Mouse (Mus musculus) macrophage (primary cell): ENCODE results near the gene Fam160a1. TPM values are rescaled to one million over a fixed set of nuclear protein-coding genes. Genes with fewer than 3 reads are reported as not detected.

Source experiments
- H3K27ac ChIP-seq: fragments of 350-480 bp; formaldehyde crosslinking; 2 replicates; pipeline ENCODE4 v1.9.0; 2021
- H3K36me3 ChIP-seq: fragments of 350-480 bp; formaldehyde crosslinking; 2 replicates; pipeline ENCODE4 v1.9.0; 2021; ENCODE audit errors: inconsistent target
- H3K4me3 ChIP-seq: fragments of 350-480 bp; formaldehyde crosslinking; 2 replicates; pipeline ENCODE4 v1.9.0; 2021; ENCODE audit errors: inconsistent target
- H3K79me2 ChIP-seq: fragments of 350-480 bp; formaldehyde crosslinking; 2 replicates; pipeline ENCODE4 v1.9.0; 2021; ENCODE audit errors: inconsistent target
- WGBS: methylation state at CpG from one replicate; pipeline ENCODE4 v1.1.7; 2026; ENCODE audit warnings: inconsistent platforms; ENCODE audit not compliant: missing documents; 5-methylcytosine and 5-hydroxymethylcytosine counted together
- polyA plus RNA-seq: library from polyadenylated mRNA; stranded (reverse); fragments of 250-400 nt; gene quantifications from 3 replicates; pipeline ENCODE4 v1.2.4, GENCODE M21; 2018; ENCODE audit warnings: inconsistent platforms

Fam160a1 gene
- polyA plus RNA-seq, 1 experiment from 2014 or later = not detected

DNA sequence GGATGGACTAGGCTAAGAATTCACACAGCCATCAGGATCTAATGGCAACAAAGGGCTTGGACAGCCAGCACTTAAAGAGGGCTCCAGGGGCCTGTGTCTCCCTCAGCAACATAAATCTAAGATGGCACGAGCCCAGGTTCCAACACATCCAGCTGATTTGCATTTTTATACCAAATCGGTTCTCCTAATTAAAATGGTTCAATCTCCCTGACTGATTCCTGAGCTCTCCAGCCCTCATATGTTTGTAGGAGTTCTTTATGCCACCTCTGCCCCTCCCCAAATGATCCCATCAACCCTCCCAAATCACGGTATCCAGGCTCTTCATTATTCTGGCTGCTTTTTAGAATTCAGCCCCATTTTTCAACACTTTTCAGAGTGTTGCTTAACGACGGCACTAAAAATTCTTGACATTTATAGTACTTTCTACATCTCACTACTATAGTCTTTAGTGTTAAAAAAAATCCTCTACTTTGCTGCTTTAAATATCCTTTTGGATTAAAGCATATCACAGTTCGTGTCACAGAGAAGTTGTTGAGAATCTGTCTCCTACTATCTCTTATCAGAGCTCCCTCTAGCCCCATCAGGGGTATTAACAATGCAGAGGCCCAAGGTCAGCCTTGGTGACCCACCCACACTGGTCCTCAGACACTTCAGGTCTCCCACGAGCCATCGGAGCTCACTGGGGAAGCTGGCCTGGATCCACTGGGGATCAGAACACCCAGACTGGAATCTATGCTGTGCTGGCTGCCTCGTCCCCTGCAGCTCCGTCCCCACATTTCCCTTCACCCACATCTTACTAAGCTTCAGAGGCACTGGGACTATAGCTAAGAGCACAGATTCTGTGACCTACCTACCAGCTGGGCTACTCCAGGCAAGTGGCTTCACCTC lies 154.9 kb downstream of the Fam160a1 start:
- no peak overlapping the region for H3K27ac ChIP-seq
- no peaks in the 10 kb centered on the region for H3K79me2 ChIP-seq
- H3K36me3 ChIP-seq = no peaks in the 10 kb centered on the region
- WGBS = 88% methylated on average over 9 of the region's 10 CpGs
- H3K4me3 ChIP-seq = no peak overlapping the region

DNA sequence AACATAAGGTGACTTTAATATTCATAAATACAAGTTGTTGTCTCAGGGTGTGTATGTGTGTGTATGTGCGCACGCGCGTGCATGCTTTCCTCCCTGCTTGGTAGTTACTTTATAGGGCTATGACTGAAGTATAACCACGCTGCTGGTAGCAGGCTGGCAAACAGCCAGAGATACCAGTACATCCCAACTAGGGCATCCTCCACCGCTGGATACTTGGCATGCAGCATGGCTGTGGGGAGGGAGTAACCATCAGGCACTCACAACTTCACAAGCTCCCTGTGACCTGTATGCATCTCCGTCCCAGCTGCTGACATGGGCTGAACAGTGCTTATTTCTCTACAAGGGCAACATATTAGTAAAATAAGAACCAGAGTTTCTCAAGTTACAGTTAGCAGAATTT lies 157.4 kb downstream of the Fam160a1 start:
- Histone ChIP-seq H3K36me3 (no peaks in the 10 kb centered on the region), H3K4me3 (no peak overlapping the region), H3K27ac (no peak overlapping the region), H3K79me2 (no peaks in the 10 kb centered on the region)
- 91% methylated on average over 7 of the region's 7 CpGs for WGBS

DNA sequence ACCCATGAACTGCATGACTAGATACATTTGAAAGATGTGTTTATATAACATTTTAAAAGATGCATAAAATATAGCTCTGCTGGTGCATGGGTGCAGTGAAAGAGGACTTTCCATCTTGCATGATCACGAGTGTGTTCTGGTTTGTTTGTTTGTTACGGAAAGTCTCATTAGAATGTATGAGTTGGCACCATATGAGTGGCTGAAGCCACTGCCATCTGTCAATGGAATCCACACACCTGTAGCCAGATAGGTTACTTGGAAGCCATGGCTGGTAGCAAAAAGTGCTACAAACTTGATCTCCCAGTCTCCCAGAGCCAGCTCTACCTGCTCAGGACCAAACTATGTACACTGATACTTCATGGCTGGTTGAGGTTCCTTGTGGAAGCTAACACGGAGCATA lies 161.6 kb downstream of the Fam160a1 start:
- 97% methylated on average over 3 of the region's 3 CpGs for WGBS
- no peak overlapping the region for H3K27ac ChIP-seq
- H3K36me3 ChIP-seq = no peaks in the 10 kb centered on the region; the same call in 1 of the 2 replicates
- H3K79me2 ChIP-seq = no peaks in the 10 kb centered on the region
- no peak overlapping the region for H3K4me3 ChIP-seq

DNA sequence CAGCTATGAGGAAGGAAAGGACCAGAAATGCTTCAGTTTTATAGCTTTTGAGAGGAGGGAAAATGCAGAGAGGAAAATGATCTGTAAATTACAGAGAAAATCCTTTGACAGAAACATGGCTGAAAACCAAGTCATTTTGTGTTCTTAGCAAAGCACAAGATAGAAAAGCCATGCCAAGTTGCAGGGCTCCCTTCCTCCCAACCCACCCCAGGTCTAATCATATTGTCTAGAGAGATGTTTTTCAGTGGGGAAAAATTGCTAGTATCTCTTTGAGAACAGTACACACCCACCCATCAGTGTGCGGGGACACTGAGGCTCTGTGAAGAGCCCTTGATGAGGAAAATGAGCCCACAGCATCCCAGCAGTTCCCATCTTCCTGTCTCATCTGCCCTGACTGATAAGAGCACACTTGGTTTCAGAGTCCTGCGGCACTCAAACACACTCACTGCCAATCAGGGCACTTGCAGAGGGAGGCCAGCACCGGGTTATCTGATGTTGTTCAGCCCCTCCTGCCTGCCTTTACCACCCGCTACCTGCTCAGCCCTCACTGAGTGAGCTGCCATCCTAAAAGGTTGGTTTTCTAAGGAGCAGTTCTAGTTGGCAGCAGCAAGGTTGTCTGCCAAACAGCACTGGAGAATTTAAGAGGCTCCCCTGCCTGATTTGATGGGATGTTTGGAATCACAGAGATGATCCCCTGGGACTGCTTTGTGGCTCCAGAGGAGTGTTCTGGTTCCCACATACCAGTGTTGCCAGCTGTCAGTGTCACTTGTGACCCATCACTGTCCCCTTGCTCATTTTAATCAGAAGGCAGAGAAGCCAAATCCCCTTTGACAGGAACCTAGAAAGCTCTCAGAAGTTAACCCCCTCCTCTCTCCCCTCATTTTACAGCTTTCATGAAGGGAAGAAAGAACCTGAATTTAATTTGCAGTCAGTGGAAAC lies 164.1 kb downstream of the Fam160a1 start:
- Histone ChIP-seq H3K36me3 (no peaks in the 10 kb centered on the region; the same call in 1 of the 2 replicates), H3K79me2 (no peaks in the 10 kb centered on the region), H3K27ac (no peak overlapping the region), H3K4me3 (no peak overlapping the region)
- WGBS = 83% methylated on average over 4 of the region's 4 CpGs

DNA sequence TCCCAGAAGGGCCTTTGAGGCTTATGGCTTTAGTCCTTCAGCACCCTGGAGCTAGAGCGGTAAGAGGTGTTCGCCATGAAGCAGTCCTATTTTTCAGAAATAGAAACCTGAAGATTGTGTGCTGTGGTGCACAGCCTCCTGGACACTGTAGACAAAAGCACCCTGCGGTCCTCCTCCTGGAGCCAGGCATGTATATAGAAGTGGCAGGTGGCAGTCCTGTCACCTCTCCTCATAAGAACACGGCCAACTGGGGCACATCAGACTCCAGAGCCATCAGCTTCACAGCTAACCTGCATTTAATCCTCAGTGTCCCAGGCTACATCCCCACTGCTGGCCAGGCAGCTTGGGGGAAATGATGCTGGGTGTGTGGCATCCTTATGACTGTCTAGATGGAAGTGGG lies 167.9 kb downstream of the Fam160a1 start:
- H3K4me3 ChIP-seq = no peak overlapping the region
- 100% methylated on average over 4 of the region's 4 CpGs for WGBS
- H3K27ac ChIP-seq = no peak overlapping the region
- H3K36me3 ChIP-seq = no peaks in the 10 kb centered on the region; the same call in 1 of the 2 replicates
- no peaks in the 10 kb centered on the region for H3K79me2 ChIP-seq

DNA sequence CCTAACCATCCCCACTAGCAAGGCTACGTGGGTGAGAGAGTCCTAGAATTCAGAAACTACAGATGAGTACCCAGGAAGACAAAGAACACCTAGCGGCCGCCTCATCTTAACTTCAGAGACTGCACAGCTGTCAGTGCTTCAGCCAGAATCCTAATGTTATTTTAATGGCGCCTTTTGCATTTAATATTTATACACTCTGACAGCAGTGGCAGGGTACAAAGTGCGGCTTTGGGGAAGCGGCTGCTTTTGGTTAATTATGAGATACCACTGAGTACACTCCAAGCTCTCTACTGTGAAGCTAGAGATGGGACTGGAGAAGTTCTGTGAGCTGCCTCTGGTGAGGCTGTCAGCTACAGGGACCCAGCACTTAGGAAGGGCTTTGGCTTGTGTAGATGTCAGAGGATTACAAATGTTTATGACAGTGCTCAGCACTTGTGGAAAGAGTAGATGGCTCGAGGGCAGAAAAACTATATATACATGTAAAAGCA lies 171.5 kb downstream of the Fam160a1 start:
- no peaks in the 10 kb centered on the region for H3K36me3 ChIP-seq

DNA sequence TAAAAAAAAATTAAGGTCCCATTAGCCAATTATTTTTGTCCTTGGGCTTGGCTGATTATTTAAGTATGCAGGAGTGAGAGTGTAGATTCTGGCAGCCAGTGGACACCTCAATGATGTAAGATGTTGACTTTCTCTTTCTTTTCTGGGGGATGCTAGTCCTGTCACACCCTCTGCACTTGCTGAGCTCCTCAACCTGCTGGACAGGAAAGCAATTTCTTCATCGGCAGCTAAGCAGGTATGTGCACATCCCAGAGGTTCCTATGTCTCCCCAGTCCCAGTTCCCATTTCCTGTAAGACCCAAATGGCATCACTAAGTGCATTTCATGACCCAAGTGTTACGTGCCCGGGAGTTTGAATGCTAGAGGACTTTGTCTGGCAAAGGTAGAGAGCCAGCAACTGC lies 172.3 kb downstream of the Fam160a1 start:
- WGBS = 90% methylated on average over 2 of the region's 3 CpGs
- H3K27ac ChIP-seq = no peak overlapping the region
- no peaks in the 10 kb centered on the region for H3K36me3 ChIP-seq
- H3K4me3 ChIP-seq = no peak overlapping the region
- H3K79me2 ChIP-seq = no peaks in the 10 kb centered on the region

More for the DNA sequence above, 171.5 kb downstream of the Fam160a1 start:
- Histone ChIP-seq H3K79me2 (no peaks in the 10 kb centered on the region), H3K4me3 (no peak overlapping the region), H3K27ac (no peak overlapping the region)
- 95% methylated on average over 6 of the region's 7 CpGs for WGBS

DNA sequence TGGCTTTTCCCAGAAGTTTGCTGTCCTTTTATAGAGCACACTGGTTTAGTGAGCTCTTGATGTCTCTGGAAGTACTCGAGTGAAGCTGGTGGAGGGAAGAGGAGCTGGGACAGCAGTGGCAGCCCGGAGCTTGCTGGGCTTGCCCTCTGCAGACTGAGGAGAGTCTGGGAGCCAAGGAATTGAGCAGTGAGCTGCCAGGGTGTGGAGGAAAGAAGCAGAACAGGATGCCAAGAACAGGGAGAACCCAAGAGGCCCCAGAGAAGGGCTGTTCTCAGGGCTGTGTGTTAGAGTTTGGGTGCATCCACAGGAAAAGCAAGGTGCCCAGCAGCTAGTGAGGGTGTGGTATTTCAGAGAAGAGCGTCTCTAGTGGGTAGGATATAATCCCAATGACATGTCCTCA lies 175.3 kb downstream of the Fam160a1 start:
- no peaks in the 10 kb centered on the region; the same call in 1 of the 2 replicates for H3K36me3 ChIP-seq
- no peak overlapping the region for H3K4me3 ChIP-seq
- 82% methylated on average over 3 of the region's 3 CpGs for WGBS
- no peak overlapping the region for H3K27ac ChIP-seq
- H3K79me2 ChIP-seq = no peaks in the 10 kb centered on the region

DNA sequence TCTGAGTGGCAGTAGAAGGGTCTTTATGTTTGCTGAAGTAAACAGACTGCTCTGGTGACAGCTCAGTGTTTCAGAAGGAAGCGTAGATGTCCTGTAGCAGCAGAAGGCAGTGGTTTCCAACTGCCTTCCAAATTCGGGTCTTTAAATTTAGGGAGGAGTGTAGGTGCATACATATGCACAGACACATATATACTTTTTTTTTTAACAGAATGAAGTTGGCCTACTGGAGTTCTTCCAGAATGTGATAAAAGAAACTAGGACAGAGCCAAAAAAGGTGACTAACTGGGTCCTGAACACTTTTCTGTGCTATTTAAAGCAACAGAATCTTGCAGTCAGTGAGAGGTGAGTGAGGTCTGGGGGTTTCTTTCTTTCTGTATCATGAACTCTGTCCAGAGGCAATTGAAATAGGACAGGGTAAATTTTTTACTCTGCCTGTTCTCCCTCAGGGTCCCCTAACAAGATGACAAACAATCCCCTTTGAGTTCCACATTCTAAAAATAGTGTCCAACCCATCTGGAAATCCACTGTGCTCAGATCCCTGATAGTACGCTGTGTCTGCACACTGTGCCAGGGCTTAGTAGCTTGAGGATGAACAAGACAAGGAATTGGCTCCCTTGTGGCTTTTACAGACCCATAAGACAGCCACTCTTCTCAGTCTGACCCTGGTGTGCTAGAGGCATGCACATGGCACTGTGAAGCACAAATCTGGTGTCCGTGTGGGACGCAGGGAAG lies 180.2 kb downstream of the Fam160a1 start:
- no peak overlapping the region for H3K27ac ChIP-seq
- H3K4me3 ChIP-seq = no peak overlapping the region
- H3K36me3 ChIP-seq = no peaks in the 10 kb centered on the region; the same call in 1 of the 2 replicates
- H3K79me2 ChIP-seq = no peaks in the 10 kb centered on the region
- 98% methylated on average over 5 of the region's 5 CpGs for WGBS

DNA sequence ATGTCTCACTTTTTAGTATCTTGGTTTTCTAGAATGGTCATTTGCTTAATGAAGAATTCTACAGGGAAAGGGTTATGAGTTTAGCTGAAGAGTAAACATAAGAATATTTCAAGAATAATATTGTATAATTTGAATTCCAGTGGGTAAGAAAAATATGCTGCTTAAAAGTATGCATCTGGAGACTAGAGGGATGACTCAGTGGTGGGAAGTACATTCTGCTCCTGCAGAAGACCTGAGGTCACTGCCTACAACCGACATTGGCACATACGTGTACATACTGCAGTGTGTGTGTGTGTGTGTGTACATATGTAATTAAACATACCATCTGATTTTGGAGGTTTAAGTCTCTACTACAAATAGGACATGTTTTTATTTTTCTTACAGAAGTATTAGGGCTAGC lies 181.5 kb downstream of the Fam160a1 start:
- H3K36me3 ChIP-seq = no peaks in the 10 kb centered on the region; the same call in 1 of the 2 replicates
- H3K79me2 ChIP-seq = no peaks in the 10 kb centered on the region
- H3K27ac ChIP-seq = no peak overlapping the region
- no peak overlapping the region for H3K4me3 ChIP-seq
- 80% methylated on average over 1 of the region's 2 CpGs for WGBS

DNA sequence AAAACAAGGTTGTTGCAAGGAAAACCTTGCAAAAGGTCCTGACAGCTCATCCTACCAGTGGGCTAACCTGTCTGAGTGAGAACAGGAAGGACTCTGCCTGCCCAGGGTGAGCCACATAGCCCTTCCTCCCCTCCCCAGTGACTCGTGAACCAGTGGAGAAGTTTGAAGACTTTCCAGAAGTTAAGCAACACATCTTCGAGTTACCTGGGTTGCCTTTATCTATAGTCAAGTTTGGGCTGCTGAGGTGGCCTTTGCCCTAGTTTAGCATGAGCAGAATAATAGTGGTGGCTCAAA lies 182.0 kb downstream of the Fam160a1 start:
- Histone ChIP-seq H3K79me2 (no peaks in the 10 kb centered on the region), H3K4me3 (no peak overlapping the region), H3K36me3 (no peaks in the 10 kb centered on the region; the same call in 1 of the 2 replicates), H3K27ac (no peak overlapping the region)
- 70% methylated on average over 2 of the region's 2 CpGs for WGBS

DNA sequence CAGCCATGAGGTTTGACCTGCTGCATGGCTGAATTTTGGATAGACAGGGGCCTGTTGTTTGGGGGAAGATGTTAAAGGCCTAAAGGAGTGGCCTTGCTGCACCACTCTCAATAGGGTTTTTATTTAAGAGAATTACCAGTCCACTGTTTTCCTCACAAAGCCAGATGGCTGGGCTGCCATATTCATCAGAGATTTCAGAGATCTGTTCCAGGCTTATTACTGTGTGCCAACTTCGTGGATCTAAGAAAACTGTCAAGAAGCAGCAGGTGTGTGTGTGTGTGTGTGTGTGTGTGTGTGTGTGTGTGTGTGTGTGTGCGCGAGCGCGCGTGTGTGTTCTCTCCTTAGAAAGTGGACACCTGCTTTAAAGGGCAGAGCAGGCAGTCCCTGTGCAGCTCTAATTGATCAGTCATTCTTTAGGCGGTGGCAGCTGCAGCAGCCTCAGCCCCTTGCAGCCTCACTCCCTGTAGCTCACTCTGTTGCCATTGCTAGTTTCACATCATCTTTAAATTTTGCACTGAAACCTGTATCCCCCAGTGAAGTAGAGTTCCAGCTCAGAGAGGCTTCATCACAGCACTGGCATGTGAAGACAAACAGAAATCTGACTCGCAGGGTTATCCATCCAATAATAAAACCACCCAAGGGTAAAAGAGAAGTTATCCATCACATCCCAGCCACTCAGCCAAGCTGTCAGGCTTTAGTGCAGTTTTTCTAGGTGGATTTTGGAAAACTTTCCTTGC lies 182.5 kb downstream of the Fam160a1 start:
- no peaks in the 10 kb centered on the region for H3K79me2 ChIP-seq
- H3K36me3 ChIP-seq = no peaks in the 10 kb centered on the region; the same call in 1 of the 2 replicates
- no peak overlapping the region for H3K4me3 ChIP-seq
- WGBS = 90% methylated on average over 3 of the region's 8 CpGs
- H3K27ac ChIP-seq = no peak overlapping the region

DNA sequence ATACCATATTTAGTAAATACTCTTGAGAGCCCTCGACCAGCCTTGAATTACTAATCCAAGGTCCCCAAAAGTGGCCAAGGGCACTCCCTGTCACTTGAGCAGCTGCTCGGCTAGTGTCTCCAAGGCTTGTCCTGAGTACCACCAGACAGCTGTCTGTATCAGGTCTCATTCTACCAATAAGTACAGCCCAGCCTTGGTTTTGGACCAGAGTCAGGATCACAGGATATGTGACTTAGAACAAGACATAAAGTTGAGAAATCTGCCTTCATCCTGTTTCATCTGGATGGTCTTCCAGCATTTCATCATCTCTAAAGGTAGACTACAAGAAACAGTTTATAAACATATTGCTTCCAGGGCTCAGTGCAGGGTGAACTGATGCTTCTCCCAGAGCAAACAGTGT lies 183.4 kb downstream of the Fam160a1 start:
- no peaks in the 10 kb centered on the region for H3K79me2 ChIP-seq
- no peak overlapping the region for H3K4me3 ChIP-seq
- no peak overlapping the region for H3K27ac ChIP-seq
- WGBS = 97% methylated on average over 2 of the region's 2 CpGs
- no peaks in the 10 kb centered on the region; the same call in 1 of the 2 replicates for H3K36me3 ChIP-seq
